Mouse (Mus musculus) erythroblast, adult 5-6 weeks (primary cell): ENCODE data around the gene Rsg1. TPM values are rescaled to one million over a fixed set of nuclear protein-coding genes. Genes with fewer than 3 reads are reported as not detected.
A peak's percentile ranks its signal among the peaks of the same experiment; 100 is the strongest.

ENCODE experiments used
- ATAC-seq: replicated peaks from 2 replicates; pipeline ENCODE4 v1.8.0; 2016; ENCODE audit warnings: moderate number of reproducible peaks, mild to moderate bottlenecking, moderate TSS enrichment, inconsistent platforms; ENCODE audit not compliant: poor library complexity, low FRiP score, severe bottlenecking
- total RNA-seq, 2 experiments: library from RNA; stranded (forward) in 1 of 2; stranded (reverse) in 1 of 2; fragments of 150-400 nt in 1 of 2; fragments of 200-764, 138-1000 nt in 1 of 2; gene quantifications; 2 replicates each; pipeline versions ENCODE4 v1.2.3 to v1.2.4; 2015 to 2017; ENCODE audit warnings: low replicate concordance in 2 of 2

The Rsg1 gene
- total RNA-seq, 2 experiments from 2014 or later, result not detected

DNA sequence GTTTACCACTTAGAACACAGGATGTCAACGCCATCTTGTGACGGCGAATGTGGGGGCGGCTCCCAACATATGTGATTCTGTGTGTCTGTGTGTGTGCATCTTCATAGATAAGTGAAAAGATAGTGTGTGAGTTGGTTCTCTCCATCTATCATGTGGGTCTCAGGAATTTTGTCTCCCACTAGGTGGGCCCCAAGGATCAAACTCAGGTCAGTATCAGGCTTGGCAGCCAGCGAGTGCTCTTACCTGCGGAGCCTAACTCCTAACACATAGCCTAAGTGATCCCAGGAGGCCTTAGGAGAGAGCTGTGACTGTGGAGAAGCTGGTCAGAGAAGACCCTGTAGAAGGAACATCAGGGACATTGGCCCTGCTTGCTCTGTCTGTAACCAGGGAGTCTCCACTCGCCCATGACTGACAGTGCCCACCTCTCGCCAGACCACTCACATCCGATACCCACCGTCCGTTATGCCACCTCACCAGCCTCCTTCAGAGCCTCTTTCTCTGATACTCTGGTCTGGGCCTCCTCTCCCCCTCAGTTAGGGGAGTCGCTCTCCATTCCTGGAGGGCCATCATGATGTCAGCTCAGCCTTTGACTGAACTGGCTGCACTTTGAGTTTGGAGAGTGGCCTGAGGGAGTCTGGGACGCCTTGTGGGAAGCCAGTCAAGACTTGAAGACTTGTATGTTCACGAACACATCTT is 3.1 kb upstream of the Rsg1 start:
- peak; percentile 68 for ATAC-seq

DNA sequence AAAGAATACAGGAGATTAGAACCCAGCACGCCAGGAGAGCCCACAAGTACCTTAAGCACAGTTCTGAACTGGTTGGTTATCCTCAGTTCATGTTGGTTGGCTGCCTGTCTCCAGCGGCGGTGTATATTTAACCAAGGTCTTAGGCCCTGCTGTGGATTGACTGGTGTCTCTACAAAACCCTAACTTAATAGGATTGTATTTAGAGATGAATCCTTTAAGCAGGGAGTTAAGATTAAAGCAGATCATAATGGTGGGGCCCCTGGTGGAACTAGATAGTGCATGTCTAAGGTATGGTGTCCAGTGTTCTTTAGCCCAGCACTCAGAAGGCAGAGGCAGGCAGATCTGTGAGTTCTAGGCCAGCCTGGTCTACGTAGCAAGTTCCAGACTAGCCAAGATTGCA is 2.1 kb upstream of the Rsg1 start:
- ATAC-seq, result no peak

DNA sequence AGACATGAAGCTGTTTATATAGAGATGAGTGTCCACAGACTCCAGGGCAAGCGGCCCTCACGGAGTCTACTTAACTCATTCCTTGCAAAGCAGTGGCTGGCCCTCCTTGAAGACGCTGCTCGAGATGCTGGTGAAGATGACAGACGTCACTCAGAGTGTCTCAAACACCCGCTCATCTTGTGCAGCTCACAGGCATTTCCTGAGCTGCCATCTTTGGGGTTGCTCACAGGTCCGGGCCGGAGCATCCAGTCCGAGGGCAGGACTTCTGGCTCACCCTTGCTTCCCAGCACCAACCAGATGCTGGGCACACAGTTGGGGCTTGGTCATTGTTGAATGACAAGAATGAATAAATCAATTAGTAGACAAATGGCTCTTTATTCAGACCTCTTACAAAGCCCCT is 864 bp upstream of the Rsg1 start:
- ATAC-seq, result no peak

DNA sequence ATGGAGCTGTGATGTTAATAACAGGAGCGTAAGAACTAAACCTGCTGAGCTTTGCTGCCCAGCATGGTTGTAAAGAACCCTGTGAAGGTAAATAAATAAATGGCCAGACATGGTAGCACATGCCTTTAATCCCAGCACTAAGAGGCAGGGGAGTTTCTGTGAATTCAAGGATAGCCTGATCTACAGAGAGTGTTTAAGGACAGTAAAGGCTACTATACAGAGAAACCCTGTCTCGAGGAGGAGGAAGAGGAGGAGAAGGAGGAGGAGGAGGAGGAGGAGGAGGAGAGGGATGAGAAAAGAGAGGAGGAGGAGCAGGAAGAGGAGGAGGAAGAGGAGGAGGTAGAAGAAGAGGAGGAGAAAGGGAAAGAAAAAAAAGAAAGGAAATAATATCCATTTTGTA is 414 bp upstream of the Rsg1 start:
- no peak for ATAC-seq

DNA sequence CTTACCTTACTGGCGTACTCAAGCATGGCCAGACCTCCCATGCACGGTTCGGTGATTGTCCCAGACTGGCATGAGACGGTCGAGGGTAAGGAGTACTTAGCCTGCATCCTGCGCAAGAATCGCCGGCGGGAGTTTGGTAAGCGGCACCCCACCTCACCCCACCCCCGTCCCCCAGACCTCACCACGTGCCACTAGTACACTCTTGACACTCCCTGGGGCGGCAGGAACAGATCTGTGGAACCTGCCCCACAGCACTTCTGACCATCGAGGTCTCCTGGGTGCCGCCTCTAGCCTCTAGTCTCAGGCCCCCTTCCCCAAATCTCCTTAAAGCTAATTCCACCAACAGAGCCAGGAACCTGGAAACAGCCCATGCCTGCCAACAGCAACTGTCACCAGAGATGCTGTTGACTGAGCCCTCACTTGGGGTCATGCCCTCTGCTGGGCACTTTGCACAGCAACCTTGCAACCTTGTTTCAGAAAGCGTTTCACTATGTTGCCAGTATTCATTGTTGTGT is 638 bp downstream of the Rsg1 start:
- ATAC-seq, result peak; percentile 74

DNA sequence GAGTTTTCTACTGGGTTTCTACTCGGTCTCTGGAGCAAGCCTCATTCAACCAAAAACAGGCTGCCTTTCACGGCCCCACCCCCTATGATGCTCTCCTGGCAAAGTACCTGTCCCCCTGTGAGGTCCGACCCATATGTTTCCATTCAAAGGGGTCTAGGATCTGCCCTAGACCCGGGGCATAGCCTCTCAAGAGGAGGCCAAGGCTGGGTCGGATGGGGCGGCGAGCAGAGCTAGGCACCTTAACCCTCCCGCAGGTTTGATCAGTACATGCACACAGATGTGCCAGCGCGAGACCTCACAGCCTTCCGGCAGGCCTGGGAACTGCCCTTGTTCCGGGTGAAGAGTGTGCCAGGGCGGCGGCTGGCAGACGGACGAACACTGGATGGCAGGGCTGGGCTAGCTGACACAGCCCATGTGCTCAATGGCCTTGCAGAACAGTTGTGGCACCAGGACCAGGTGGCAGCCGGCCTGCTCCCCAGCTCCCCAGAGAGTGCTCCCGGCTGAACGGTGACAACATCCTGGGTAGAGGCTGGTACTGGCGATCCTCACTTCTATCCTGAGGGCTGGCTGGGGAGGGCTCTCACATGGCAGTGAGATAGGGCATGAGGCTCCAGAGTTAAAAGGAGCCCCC is 5.9 kb downstream of the Rsg1 start:
- 0 out of 2 replicates have a peak, but pooled peaks have one; percentile 38 for ATAC-seq

DNA sequence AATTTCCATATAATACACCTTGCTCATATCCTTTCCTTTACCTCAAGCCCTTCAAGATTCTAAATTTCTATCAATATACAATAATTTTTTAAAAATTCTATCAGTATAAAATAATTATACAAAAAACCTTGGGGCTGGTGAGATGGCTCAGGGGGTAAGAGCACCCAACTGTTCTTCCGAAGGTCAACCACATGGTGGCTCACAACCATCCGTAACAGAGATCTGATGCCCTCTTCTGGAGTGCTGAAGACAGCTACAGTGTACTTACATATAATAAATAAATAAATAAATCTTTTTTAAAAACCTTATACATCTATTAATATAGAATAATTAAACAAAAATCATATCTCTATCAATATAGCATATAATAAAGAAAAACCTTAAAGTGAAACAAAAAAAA is 8.1 kb downstream of the Rsg1 start:
- no peak for ATAC-seq

DNA sequence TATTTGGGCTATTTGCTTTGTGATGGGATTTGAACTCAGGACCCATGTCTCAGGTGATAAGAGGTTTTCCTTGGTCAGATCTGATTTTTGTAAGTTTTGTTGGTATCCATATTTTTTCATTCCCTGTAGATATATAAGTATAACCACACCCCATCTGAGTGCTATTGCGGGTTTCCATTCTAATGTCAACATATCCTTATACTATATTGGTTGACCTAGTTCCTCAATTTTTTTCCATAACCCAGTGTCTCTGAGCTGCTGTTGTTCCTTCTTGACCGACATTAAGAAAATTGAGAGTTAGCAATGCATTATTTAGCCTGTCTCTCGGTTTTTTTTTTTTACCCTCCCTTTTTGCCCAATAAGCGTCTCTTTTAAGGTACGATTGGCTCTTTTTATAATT is 9.0 kb downstream of the Rsg1 start:
- ATAC-seq, result no peak

DNA sequence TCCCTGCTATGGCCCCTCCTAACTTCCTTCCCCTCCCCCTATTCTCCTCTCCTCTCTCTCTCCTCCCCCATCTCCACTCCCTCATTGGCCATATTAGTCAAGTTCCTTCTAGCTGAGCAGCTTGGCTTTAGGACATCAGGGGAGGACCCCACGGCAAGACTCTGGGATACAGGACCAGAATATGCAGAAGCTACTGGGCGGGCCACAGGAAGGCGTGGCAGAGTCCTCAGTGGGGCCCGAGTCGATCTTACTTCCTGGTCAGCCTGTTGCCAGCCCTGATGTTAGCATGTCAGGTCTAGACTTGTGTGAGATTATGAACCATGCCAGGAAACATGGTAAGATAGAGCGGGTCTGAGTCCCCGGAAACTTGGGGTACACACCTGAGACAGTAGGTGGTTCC is 14.9 kb downstream of the Rsg1 start:
- no peak for ATAC-seq

DNA sequence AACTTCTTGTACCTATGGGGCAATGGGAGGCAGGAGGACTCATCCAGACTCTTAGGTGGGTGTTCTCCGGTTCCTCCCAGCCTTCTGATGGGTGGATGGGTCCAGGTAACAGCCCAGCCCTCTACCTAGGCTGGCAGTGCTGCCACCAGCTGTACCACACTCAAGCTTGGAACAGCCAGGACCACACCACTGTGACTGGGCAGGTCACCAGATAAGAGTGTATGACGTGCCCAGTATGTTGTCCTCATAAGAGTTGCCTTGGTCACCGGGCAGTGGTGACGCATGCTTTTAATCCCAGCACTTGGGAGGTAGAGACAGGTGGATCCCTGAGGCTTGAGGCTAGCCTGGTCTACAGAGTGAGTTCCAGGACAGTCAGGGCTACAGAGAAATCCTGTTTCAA is 19.4 kb downstream of the Rsg1 start:
- ATAC-seq, result no peak

DNA sequence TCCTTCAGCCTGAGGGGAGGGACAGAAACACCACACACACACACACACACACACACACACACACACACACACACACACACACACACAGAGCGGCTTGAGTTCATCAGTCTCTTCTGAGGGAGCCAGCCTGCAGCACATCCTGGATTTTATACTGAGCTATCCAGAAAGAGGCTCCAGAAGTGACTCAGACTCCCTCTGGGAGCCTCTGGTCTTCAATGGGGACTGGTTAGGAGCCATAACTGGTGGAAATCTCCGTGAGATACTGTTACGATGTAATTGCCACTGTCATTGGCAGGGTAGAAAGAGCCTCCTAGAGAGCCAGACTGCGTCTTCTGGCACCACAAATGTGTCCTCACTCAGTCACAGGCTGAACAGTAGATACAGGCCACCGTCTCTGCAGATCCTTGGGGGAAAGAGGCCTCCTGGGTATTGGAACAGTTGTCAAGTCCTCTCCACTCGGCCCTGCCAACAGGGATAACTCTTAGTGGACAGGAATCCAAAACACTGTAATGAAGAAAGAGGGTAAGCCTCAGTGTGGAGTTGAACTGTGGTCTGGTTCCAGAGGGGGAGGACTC is 21.9 kb downstream of the Rsg1 start:
- no peak for ATAC-seq

DNA sequence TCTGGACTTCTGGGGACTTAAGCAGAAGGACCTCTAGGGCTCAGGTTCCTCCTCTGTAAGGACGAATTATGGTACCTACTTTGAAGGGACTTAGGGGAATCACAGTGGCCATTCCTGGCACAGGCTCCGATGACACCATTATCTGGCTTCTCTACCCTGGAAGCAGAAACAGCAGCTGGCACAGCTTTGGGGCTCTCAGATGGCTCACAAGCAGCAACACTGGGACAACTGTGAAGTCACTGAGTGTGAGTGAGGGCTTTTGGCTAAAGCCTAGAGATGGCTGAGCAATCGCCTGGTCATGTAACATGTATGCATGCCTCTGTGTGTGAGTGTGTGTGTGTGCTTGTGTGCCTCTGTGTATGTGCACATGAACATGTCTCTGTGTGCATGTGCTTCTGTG is 23.1 kb downstream of the Rsg1 start:
- no peak for ATAC-seq

DNA sequence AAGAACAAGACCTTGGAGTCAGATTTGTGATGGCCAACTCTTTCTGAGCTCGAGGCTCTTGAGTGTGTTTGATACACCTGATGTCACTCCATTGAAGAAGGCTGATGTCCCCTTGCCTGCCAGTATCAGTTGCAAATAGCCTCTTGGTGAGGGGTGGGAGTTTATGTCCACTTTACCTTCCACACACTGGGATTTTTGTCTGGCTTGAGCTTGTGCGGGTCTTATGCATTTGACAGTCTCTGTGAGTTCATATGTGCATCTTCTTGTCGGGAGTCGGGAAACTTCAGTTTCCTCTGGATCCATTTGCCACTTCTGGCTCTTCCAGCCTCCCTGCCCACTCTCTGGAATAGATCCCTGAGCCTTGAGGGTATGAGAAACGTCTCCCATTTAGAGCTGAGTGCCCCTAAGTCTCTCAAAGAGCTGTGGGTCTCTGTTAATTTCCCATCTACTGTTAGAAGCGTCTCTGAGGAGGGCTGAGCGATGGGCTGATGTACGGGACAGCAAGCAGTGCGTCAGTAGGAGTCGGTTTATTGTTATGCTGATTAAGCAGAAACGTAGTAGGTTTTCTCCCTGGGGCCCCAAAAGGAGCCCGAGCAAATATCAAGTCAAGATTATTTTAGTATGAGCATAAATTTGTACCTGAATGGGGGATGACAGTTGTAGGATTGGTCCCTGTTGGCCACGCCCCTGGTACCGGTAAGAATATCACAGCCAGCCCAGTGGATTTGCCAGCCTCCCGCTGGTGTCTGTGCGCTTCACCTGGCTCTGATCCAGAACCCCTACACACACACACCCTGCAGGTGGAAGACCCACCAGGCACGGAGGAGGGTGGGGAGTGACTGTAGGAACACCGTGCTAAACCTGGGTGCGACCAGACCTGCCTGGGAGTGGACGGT is 25.0 kb downstream of the Rsg1 start:
- no peak for ATAC-seq

DNA sequence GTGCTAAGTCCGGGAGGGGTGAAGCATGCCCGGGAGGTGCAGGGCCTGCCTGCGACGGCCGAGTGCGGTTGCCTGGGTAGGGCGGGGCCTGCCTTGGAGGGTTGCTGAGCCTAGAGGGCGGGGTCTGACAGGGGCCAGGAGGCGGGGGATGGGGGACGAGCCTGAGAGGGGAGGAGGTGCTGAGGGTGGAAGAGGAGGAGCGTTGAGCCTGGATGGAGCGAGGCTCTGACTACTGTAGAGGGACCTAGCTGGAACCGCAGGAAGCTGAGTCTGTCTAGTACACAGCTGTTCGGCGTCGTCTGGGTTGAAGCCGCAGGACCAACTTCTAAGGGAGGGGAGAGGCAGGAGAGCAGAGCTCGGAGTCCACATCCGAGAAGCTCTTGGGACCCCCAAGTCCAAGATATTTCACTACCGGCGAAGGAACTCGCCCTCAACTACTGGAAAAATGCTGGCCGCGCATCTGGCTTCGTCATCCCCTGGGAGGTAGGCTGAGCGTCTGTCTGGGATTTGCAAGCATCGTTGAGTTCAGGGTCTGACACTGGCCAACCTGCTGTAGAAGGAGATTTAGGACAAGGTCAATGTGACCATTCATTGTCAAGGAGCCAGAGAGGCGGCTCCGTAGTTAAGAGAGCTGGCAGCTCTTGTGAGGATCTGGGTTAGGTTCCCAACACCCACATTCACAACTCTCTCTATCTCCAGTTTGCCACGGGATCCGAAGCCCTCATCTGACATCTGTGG is 25.8 kb downstream of the Rsg1 start, which contains the start of gene Arhgef19:
Gene Arhgef19, plus strand, starts transcription at position 112 of the 738 bp plus-strand sequence.
- ATAC-seq, result peak; percentile 71

DNA sequence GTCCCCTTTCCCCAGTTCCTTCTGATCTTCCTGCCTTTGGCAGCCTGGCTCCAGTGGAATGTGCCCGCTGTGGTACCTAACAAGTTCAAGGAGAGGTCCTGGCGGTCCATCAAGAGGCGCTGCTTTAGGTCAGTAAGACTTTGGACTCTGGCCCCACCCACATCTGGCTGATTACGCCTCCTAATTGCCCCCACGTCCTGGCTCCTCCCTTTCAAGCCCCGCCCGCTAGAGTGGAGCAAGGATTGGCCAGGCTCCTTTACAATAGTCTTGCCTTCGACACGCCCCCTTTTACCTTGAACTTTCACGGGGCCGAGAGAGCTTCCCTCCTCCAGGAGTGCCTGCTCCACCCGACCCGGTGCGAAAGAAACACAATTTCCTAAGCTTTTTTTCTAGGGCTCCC is 26.9 kb downstream of the Rsg1 start:
- ATAC-seq, result 0 out of 2 replicates have a peak, but pooled peaks have one; percentile 41

DNA sequence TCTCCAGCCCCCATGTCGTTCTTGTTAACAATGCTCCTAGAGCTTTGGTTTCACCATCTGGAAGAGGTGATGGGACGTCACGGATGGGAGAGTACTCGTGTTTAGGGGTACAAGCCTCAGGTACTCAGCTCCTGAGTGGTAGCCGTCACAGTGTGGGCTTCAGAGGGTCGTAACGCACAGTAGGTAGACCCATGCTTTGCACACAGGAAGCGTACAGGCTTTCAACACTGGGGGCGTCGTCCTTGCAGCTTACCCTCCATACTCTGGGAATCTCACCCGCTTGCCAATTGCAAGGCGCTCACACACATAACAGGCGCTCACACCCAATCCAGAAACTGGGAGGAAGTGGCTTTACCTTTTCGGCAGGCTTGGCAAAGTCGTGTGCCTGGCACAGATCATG is 28.1 kb downstream of the Rsg1 start:
- ATAC-seq, result no peak

DNA sequence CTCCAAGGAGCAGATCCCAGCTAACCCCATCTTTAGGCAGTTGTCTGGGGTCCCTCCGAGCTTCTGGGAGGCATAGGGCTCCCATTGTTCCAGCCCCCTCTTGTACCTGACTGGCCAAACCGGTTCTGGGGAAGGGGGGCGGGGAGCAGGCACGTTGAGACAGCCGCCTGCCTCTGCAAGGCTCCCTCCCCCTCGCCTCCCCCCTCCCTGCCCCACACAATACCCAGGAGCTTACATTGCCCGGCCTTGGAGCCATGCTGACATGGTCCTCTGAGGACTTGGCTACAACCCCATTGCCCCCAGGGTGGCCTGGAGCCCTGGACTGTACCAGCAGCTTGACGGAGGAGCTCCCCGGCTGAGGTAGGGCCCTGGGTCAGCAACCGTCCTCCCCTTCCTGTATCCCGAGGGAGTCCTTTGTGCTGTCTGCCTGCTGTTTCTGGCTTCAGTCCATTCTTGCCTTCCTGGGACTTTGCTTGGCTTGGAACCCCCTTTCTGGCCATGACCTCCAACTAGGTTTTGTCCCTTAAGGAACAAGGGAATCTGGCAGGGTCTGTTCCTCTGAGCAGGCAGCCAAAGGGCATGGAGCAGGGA is 29.0 kb downstream of the Rsg1 start:
- ATAC-seq, result no peak

DNA sequence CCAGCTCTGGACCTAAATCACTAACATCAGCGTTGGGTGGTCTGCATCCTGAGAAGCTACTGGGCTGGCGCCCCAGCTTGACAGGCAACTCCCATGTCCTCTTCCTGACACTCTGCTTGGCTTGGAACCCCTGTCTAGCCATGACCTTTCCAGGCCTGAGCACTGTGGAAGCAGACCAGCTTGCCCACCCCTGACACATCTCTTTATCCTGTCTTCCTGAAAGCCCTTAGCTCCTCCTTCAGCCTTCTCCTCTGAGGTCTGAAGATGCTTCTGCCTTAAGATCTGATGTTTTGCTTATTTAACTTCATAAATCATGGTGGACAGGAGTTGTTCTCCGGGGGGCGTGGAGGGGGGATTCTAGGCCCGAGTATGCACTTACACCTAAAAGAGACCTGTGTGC is 29.9 kb downstream of the Rsg1 start:
- no peak for ATAC-seq

DNA sequence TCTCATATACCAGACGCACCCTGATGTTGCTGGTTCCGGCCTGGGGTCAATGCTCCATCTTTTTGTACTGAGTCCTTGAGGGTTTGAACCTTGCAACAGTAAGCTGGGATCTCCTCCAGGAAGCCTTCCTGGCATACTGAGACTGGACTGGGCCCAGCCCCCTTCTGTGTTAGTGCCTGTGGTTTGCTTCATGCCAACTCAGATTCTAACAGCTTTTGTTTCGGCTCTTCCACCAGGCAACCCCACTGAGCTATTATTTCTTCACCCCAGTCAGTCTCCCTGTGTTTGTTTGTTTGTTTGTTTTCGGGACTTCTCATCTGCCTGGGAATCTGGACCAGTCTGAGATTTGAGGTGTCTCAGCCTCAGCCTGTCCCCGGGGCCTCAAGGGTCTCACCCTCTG is 30.6 kb downstream of the Rsg1 start:
- no peak for ATAC-seq
